Mouse (Mus musculus) adrenal gland, adult 8-10 months (tissue): ENCODE measurements around the gene Katnb1. TPM values are rescaled to one million over a fixed set of nuclear protein-coding genes. Genes with fewer than 3 reads are reported as not detected.

ENCODE experiments used
- DNase-seq: peaks from one replicate; pipeline ENCODE4 v3.0.0; 2022
- total RNA-seq, 4 experiments: library from RNA; stranded (reverse); gene quantifications; 2 replicates each; pipeline ENCODE4 v1.2.4; 2022

Katnb1 gene
- total RNA-seq, result 10 to 100 TPM; 13.8 to 23.6 (median 16.1) TPM

GRCm38 (mm10) chr8:95080381-95081341 is at the start of gene Katnb1:
Gene Katnb1, plus strand, starts transcription at chr8:95081186.
- peak; percentile 99 for DNase-seq

- DNase-seq, result peak; percentile 23
Observed at GRCm38 (mm10) chr8:95037106-95037925, 43.7 kb upstream of the Katnb1 start.

GRCm38 (mm10) chr8:95041883-95042784 is 38.9 kb upstream of the Katnb1 start:
- DNase-seq, result no peak

- no peak for DNase-seq
Observed at GRCm38 (mm10) chr8:95044811-95045210, 36.2 kb upstream of the Katnb1 start.

- no peak for DNase-seq
Observed at GRCm38 (mm10) chr8:95046982-95047381, 34.0 kb upstream of the Katnb1 start.

GRCm38 (mm10) chr8:95047884-95048680 is 32.9 kb upstream of the Katnb1 start:
- DNase-seq, result no peak

- DNase-seq, result no peak
Observed at GRCm38 (mm10) chr8:95049636-95050035, 31.4 kb upstream of the Katnb1 start.

GRCm38 (mm10) chr8:95054438-95054837 is 26.5 kb upstream of the Katnb1 start:
- DNase-seq, result no peak

- DNase-seq, result no peak
Observed at GRCm38 (mm10) chr8:95054927-95055510, 26.0 kb upstream of the Katnb1 start, which contains the start of gene Drc7. Gene Drc7, plus strand, starts transcription at chr8:95055103.

- no peak for DNase-seq
Observed at GRCm38 (mm10) chr8:95056414-95056813, 24.6 kb upstream of the Katnb1 start.

GRCm38 (mm10) chr8:95058661-95059060 is 22.3 kb upstream of the Katnb1 start:
- DNase-seq, result no peak

GRCm38 (mm10) chr8:95059812-95060533 is 21.0 kb upstream of the Katnb1 start:
- DNase-seq, result no peak

GRCm38 (mm10) chr8:95064531-95064930 is 16.5 kb upstream of the Katnb1 start:
- no peak for DNase-seq

GRCm38 (mm10) chr8:95067582-95067981 is 13.4 kb upstream of the Katnb1 start:
- peak; percentile 39 for DNase-seq

GRCm38 (mm10) chr8:95075504-95075903 is 5.5 kb upstream of the Katnb1 start:
- no peak for DNase-seq

- DNase-seq, result no peak
Observed at GRCm38 (mm10) chr8:95076151-95076550, 4.8 kb upstream of the Katnb1 start.

GRCm38 (mm10) chr8:95078055-95078454 is 2.9 kb upstream of the Katnb1 start:
- no peak for DNase-seq

GRCm38 (mm10) chr8:95079305-95079704 is 1.7 kb upstream of the Katnb1 start:
- no peak for DNase-seq

GRCm38 (mm10) chr8:95081650-95082049 is 664 bp downstream of the Katnb1 start:
- no peak for DNase-seq

- DNase-seq, result no peak
Observed at GRCm38 (mm10) chr8:95084261-95084660, 3.3 kb downstream of the Katnb1 start.
